Mouse (Mus musculus) lung, embryonic 15.5 days (tissue): ENCODE measurements at regions not wholly inside any gene's neighbourhood (a gene's known extent, or its start where the extent isn't known, plus 50 kb on each side); places are given as distances from the start of the nearest gene placed in this dataset.

Experiments used
- ATAC-seq: fragments of 200-750 bp; cut with Nextera tagmentation; 2 replicates; pipeline ENCODE4 v1.8.0; 2017; ENCODE audit warnings: moderate number of reproducible peaks, borderline replicate concordance; ENCODE audit not compliant: low FRiP score, low TSS enrichment; ENCODE audit errors: extremely low read depth
- H3K27ac ChIP-seq: fragments of 300-500 bp; sonication (generic); 2 replicates; pipeline ENCODE4 v1.5.1; 2015; ENCODE audit warnings: moderate library complexity, mild to moderate bottlenecking, inconsistent platforms
- H3K27me3 ChIP-seq: fragments of 300-500 bp; sonication (generic); 2 replicates; pipeline ENCODE4 v1.6.1; 2015; ENCODE audit warnings: inconsistent platforms
- H3K36me3 ChIP-seq: fragments of 300-500 bp; sonication (generic); 2 replicates; pipeline ENCODE4 v1.6.1; 2015; ENCODE audit warnings: inconsistent platforms
- H3K4me1 ChIP-seq: fragments of 300-500 bp; sonication (generic); 2 replicates; pipeline ENCODE4 v1.6.1; 2015; ENCODE audit warnings: inconsistent platforms
- H3K4me2 ChIP-seq: fragments of 300-500 bp; sonication (generic); 2 replicates; pipeline ENCODE4 v1.6.1; 2015; ENCODE audit warnings: inconsistent platforms, mild to moderate bottlenecking, moderate library complexity
- H3K4me3 ChIP-seq: fragments of 300-500 bp; sonication (generic); 2 replicates; pipeline ENCODE4 v1.5.1; 2015; ENCODE audit warnings: mild to moderate bottlenecking, inconsistent platforms
- H3K9ac ChIP-seq: fragments of 300-500 bp; sonication (generic); 2 replicates; pipeline ENCODE4 v1.6.1; 2015; ENCODE audit warnings: inconsistent platforms
- H3K9me3 ChIP-seq: fragments of 300-500 bp; sonication (generic); 2 replicates; pipeline ENCODE4 v1.6.1; 2016; ENCODE audit warnings: inconsistent platforms
- WGBS: fragments of 180-500 bp; shearing (Covaris S2); methylation state at CpG from one replicate; pipeline ENCODE4 v1.1.7; 2015; 5-methylcytosine and 5-hydroxymethylcytosine counted together

GRCm38 (mm10) chr10:67383802-67384567 is 98.9 kb upstream of the Nrbf2 start:
- H3K9ac ChIP-seq, result no peak overlapping the region
- no peak overlapping the region for H3K4me2 ChIP-seq
- 87% methylated on average over 16 of the region's 16 CpGs for WGBS
- H3K4me3 ChIP-seq, result no peak overlapping the region
- no peaks in the 10 kb centered on the region for H3K9me3 ChIP-seq
- no peak for ATAC-seq
- H3K4me1 ChIP-seq, result no peaks in the 10 kb centered on the region
- no peaks in the 10 kb centered on the region for H3K36me3 ChIP-seq
- H3K27me3 ChIP-seq, result no peaks in the 10 kb centered on the region
- no peak overlapping the region for H3K27ac ChIP-seq

GRCm38 (mm10) chr10:67384568-67384958 is 99.5 kb upstream of the Nrbf2 start:
- no peak for ATAC-seq
- H3K27ac ChIP-seq, result no peak overlapping the region
- H3K9ac ChIP-seq, result no peak overlapping the region
- no peak overlapping the region for H3K4me3 ChIP-seq
- H3K4me1 ChIP-seq, result no peaks in the 10 kb centered on the region
- no peaks in the 10 kb centered on the region for H3K9me3 ChIP-seq
- H3K4me2 ChIP-seq, result no peak overlapping the region
- H3K27me3 ChIP-seq, result no peaks in the 10 kb centered on the region
- no peaks in the 10 kb centered on the region for H3K36me3 ChIP-seq
- WGBS, result 79% methylated on average over 4 of the region's 4 CpGs

- Histone ChIP-seq H3K27ac (no peak overlapping the region), H3K4me1 (no peaks in the 10 kb centered on the region), H3K4me3 (no peak overlapping the region), H3K36me3 (no peaks in the 10 kb centered on the region), H3K9me3 (no peaks in the 10 kb centered on the region), H3K9ac (no peak overlapping the region), H3K4me2 (no peak overlapping the region), H3K27me3 (no peaks in the 10 kb centered on the region)
- WGBS, result 75% methylated on average over 5 of the region's 5 CpGs
- ATAC-seq, result no peak
Measured at GRCm38 (mm10) chr10:67385966-67386365, 100.9 kb upstream of the Nrbf2 start.

GRCm38 (mm10) chr10:67388755-67389154 is 103.7 kb upstream of the Nrbf2 start:
- ATAC-seq, result no peak
- 33% methylated on average over 6 of the region's 6 CpGs for WGBS
- Histone ChIP-seq H3K27ac (no peak overlapping the region), H3K36me3 (no peaks in the 10 kb centered on the region), H3K4me2 (no peak overlapping the region), H3K27me3 (peaks cover 3% of the 10 kb centered on the region; the same call in 1 of the 2 replicates), H3K4me1 (no peaks in the 10 kb centered on the region), H3K9me3 (no peaks in the 10 kb centered on the region), H3K4me3 (no peak overlapping the region), H3K9ac (no peak overlapping the region)

- peak; percentile 35; the same call in 1 of the 2 replicates for ATAC-seq
- Histone ChIP-seq H3K9me3 (no peaks in the 10 kb centered on the region), H3K4me3 (no peak overlapping the region), H3K27ac (no peak overlapping the region), H3K27me3 (no peaks in the 10 kb centered on the region), H3K9ac (no peak overlapping the region), H3K4me2 (no peak overlapping the region), H3K4me1 (no peaks in the 10 kb centered on the region), H3K36me3 (no peaks in the 10 kb centered on the region)
- WGBS, result 45% methylated on average over 5 of the region's 5 CpGs
Measured at GRCm38 (mm10) chr10:67400434-67400833, 115.3 kb upstream of the Nrbf2 start.

GRCm38 (mm10) chr10:67401409-67401808 is 116.3 kb upstream of the Nrbf2 start:
- Histone ChIP-seq H3K4me2 (no peak overlapping the region), H3K4me3 (no peak overlapping the region), H3K27me3 (no peaks in the 10 kb centered on the region), H3K9ac (no peak overlapping the region), H3K36me3 (no peaks in the 10 kb centered on the region), H3K4me1 (no peaks in the 10 kb centered on the region), H3K27ac (no peak overlapping the region), H3K9me3 (no peaks in the 10 kb centered on the region)
- WGBS, result 41% methylated on average over 6 of the region's 6 CpGs
- no peak for ATAC-seq

GRCm38 (mm10) chr10:67417529-67417928 is 117.7 kb upstream of the Egr2 start:
- ATAC-seq, result no peak

GRCm38 (mm10) chr10:67420761-67421160 is 114.5 kb upstream of the Egr2 start:
- H3K27me3 ChIP-seq, result no peaks in the 10 kb centered on the region
- no peaks in the 10 kb centered on the region for H3K4me1 ChIP-seq
- no peak overlapping the region for H3K4me3 ChIP-seq
- no peak overlapping the region for H3K4me2 ChIP-seq
- 77% methylated on average over 5 of the region's 5 CpGs for WGBS
- no peak overlapping the region for H3K9ac ChIP-seq
- no peaks in the 10 kb centered on the region for H3K36me3 ChIP-seq
- ATAC-seq, result no peak
- H3K9me3 ChIP-seq, result no peaks in the 10 kb centered on the region
- H3K27ac ChIP-seq, result no peak overlapping the region

More at GRCm38 (mm10) chr10:67417529-67417928, 117.7 kb upstream of the Egr2 start:
- no peak overlapping the region for H3K27ac ChIP-seq
- H3K27me3 ChIP-seq, result no peaks in the 10 kb centered on the region
- H3K4me3 ChIP-seq, result no peak overlapping the region
- no peaks in the 10 kb centered on the region for H3K9me3 ChIP-seq
- H3K4me2 ChIP-seq, result no peak overlapping the region
- WGBS, result 87% methylated on average over 8 of the region's 8 CpGs
- H3K4me1 ChIP-seq, result no peaks in the 10 kb centered on the region
- H3K36me3 ChIP-seq, result no peaks in the 10 kb centered on the region
- no peak overlapping the region for H3K9ac ChIP-seq

- Histone ChIP-seq H3K4me2 (no peak overlapping the region), H3K36me3 (no peaks in the 10 kb centered on the region), H3K27ac (no peak overlapping the region), H3K9ac (no peak overlapping the region), H3K4me1 (no peaks in the 10 kb centered on the region), H3K4me3 (no peak overlapping the region), H3K27me3 (no peaks in the 10 kb centered on the region), H3K9me3 (no peaks in the 10 kb centered on the region)
- 96% methylated on average over 6 of the region's 6 CpGs for WGBS
- no peak for ATAC-seq
Measured at GRCm38 (mm10) chr10:67425407-67425806, 109.9 kb upstream of the Egr2 start.

- no peaks in the 10 kb centered on the region for H3K27me3 ChIP-seq
- no peak overlapping the region for H3K4me2 ChIP-seq
- no peak overlapping the region for H3K9ac ChIP-seq
- WGBS, result 35% methylated on average over 10 of the region's 10 CpGs
- no peaks in the 10 kb centered on the region for H3K9me3 ChIP-seq
- no peak overlapping the region for H3K27ac ChIP-seq
- no peaks in the 10 kb centered on the region for H3K36me3 ChIP-seq
- no peak overlapping the region for H3K4me3 ChIP-seq
- no peak for ATAC-seq
- H3K4me1 ChIP-seq, result no peaks in the 10 kb centered on the region
Measured at GRCm38 (mm10) chr10:67427220-67427619, 108.1 kb upstream of the Egr2 start.

- no peak overlapping the region for H3K9ac ChIP-seq
- H3K27me3 ChIP-seq, result no peaks in the 10 kb centered on the region
- H3K4me1 ChIP-seq, result no peaks in the 10 kb centered on the region
- H3K9me3 ChIP-seq, result no peaks in the 10 kb centered on the region
- no peak overlapping the region for H3K27ac ChIP-seq
- no peak overlapping the region for H3K4me2 ChIP-seq
- no peak for ATAC-seq
- no peaks in the 10 kb centered on the region for H3K36me3 ChIP-seq
- no peak overlapping the region for H3K4me3 ChIP-seq
- WGBS, result 84% methylated on average over 2 of the region's 2 CpGs
Measured at GRCm38 (mm10) chr10:67430805-67431204, 104.5 kb upstream of the Egr2 start.

GRCm38 (mm10) chr10:67439042-67439635 is 96.1 kb upstream of the Egr2 start:
- H3K9me3 ChIP-seq, result no peaks in the 10 kb centered on the region
- no peaks in the 10 kb centered on the region for H3K4me1 ChIP-seq
- H3K4me3 ChIP-seq, result no peak overlapping the region
- no peak overlapping the region for H3K9ac ChIP-seq
- 73% methylated on average over 15 of the region's 15 CpGs for WGBS
- H3K27me3 ChIP-seq, result no peaks in the 10 kb centered on the region
- no peaks in the 10 kb centered on the region for H3K36me3 ChIP-seq
- no peak overlapping the region for H3K27ac ChIP-seq
- H3K4me2 ChIP-seq, result no peak overlapping the region
- ATAC-seq, result peak; percentile 57; the same call in 1 of the 2 replicates
